Mouse (Mus musculus) cerebellum, postnatal 25 days (tissue): ENCODE measurements around the gene Dnah2.

Experiments
- DNase-seq, 2 experiments: peaks; one replicate each; pipeline ENCODE4 v3.0.0; 2021; ENCODE audit warnings: mixed read lengths in 2 of 2

Gene Dnah2

DNA sequence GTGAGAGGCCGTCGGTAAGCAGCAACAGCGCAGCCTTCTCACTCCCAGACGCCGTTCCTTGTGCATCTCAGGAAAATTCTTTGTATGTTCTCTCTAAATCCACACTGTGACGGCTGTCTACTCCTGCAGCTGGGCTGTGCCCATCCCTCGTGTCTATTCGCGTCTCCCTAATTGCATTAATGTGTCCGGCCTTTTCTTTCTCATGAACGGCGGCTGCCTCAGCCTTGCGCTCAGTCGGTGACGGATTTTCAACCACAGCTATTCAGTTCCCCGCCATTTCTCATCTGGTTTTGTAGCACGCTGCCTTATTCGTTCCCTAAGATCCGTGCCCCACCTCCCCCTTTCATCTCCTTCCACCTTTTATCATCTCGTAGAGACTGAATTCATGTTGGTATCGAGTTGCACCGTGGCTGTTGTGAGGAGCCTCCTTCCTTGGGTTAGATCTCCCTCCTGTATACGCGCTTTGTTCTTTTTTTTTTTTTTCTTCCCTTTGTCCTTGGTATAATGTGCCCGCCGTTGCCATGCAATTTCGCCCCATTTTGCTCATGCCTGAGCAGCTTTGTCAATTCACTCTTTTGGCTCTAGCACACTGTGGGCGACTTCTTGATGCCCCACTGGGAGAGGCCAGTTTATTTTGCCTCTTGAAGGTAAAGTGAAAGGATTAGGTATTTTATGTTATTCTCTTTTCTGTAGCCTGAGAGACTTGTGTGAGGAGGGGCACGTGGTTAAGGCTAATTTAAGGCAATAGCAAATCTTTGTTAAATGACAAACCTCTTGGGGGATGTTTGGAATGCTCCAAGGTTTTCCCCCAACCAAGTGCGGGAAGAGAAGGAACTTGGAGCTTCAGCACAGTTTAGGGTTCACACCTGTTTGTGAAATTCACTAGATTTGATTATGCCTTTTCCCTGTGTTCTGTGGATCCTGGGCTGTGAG lies 21.5 kb downstream of the Dnah2 start:
- DNase-seq = peak; percentile 24 to 34

DNA sequence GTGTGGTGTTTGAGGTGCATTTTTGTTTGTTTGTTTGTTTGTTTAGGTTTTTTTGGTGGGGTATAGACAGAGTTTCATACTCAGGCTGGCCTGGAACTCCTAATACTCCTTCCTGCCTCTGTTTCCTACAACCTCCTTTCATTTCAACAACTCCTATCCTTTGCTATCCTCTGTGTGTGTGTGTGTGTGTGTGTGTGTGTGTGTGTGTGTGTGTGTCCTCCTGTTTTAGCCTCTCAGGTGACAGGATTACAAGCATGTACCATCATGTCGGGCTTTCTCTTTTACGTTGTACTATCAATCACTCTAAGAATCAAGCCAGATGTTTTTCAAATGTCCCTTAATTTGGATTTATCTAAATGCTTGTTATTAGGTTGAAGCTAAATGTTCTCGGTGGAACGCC lies 22.3 kb downstream of the Dnah2 start:
- no peak for DNase-seq

DNA sequence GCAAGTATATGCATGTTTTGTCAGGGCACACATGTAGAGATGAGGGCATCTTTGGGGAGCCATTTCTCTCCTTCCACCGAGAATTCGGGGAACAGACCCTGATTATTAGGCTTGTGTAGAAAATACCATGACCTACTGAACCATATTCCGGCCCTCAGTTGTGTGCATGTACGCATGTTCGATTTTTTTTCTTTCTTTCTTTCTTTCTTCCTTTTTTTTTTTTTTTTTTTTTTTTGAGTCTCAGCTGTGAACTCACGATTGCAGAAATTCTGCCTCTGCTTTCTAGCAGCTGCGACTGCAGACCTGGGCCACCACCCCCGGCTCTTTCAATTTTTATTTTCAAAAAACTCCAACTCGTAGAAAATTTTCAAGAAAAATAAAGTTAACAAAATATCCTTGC lies 23.2 kb downstream of the Dnah2 start:
- DNase-seq = no peak

DNA sequence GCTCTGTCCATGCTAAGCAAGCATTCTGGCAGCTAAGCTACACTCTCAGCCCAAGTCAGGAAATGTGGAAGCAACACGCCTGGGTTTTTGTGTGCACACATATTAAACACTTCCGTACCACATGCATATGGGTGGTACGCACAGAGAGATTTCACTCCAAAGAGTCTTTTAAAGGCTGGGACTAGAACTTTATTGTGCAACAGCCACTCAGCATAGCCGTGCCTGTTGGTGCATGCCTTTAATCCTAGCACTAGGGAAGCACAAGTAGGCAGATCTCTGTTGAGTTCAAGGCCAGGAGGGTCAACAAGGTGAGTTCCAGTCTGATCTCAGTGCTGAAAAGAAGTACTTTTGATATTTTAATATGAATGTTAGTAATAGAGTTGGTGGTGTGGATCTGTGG lies 25.3 kb downstream of the Dnah2 start:
- no peak for DNase-seq

DNA sequence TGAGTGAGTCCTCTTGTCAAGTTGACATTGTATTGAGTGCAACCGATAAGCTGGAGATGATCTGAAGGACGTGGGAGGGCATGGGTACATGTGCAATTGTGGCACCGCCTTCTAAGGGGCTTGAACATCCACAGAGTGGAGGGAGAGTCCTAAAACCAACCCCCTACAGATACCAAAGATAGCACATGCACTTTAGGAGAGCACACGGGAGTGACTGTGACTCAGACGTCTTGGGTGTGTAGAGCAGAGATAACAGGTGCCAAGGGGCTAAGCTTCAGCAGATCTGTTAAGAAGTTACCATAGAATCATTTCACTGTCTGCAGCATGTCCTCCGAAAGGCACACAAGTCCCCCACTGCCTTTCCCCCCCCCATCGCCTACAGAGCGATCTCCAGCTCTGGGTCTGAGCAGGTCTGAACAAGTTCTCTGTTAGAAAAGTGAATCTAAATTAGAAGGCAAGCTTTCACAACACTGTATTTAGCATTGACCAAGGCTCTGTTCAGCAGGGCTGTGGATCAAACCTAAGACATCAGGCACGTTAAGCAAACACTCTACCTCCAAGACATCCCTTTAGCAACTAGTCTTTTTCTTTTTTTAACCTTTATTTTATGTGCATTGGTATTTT lies 27.3 kb downstream of the Dnah2 start:
- DNase-seq = no peak

DNA sequence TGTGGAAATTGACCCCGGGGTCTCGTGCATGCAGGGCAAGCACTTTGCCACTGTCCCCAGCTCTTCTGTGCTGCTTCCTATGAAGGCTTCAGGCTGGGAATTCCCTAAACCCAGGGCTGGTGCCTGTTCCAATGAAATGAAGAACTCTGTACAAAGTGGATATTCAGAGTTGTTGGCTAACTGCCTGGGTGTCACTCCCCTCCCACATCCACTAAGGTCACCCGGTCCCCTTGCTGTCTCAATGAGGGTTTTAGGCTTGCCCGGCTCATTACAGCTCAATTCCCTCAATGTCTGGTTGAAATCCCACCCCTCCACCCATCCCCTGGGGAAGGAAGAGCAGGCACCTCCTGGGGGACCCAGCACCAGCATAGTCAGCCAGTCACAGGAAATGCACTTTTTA lies 28.9 kb downstream of the Dnah2 start:
- no peak for DNase-seq

DNA sequence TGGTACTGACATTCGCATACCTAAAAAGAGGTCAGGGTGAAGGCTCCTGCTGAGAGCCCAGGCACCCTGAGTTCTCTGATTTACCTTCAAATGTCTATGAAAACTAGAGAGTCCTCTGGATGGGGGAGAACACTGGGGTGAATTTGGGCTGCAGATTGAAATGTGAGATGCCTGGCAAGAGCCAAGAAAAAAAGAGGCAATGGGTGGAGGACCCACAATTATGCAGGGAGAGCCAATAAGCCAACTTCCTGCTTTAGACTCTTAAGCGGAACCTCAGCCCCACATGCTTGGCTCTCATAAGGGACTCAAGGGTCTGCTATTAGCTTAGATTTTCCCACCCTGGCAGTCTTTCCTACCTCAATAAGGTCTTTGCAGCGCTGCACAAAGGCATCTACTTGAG lies 32.2 kb downstream of the Dnah2 start:
- DNase-seq = no peak

DNA sequence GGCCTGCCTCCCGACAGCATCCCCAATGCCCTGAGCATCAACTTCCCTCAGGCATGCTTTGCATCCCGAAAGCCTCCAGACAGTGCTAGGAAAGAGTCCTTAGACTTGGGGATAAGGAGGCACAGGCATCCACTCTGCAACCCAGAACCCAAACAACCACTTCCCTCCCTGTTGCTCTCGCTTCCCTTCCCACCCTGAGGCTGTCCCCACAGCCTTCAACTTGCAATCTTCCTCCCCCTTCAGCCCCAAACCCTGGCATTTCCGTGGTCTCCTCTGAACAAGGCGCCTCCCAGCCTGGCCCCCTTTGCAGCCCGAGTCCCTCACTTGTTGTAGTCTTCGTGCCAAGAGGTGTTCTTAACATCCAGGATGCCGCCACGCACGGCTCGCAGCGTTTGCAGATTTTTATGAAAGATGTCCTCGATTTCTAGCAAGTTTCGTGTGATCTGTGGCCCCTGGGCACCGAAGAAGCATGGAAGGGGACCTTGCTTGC lies 32.7 kb downstream of the Dnah2 start:
- no peak for DNase-seq

DNA sequence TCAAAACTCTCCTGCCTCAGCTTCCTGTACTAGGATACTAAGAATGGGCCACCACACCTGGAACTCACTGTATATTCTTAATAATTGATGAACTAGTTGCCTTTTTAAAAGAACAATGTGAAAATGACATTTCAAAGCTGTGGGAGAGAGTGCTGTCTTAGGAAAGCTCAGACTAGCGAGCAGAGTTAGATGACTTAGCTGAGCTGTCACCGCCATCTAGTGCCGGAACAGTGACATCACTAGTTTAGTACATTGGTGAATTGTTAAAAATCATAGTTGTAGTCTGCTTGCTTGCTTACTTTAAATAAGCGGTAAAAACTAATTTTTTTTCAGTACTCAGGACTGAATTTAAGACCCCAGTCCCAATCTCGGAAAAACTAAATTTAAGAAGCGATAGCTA lies 35.1 kb downstream of the Dnah2 start:
- DNase-seq = peak; percentile 57 to 79

DNA sequence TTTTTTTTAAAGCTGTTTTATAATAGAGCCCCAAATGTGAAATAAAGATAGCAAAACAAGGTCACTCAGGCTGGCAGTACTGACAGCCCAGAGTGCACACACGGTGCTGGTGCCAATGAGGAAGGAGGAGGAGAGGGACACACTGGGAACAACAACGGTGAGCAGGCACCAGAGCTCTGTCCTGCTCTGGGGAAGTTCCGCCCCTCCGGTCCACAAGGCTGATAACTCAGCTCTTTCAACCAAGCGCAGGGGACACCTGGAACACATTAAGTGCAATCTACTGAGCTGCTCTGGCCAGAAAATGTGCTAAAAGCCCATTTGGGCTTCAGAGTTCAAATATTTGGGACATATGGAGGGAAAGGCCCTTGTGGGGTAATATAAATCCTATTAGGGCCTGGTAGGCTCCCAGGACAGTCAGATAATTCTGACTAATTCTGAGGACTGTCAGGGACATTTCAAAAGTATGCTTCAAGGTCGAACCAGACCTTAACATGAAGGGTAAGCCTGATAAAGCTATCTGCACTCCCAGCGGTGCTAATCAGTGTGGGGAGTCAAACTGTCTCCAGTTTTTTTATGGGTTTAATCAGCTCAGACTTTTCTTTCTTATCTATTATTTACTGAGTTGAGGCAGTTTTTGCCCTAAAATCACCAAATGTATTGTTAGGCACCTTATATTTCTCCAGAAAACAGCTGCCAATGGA lies 38.0 kb downstream of the Dnah2 start:
- DNase-seq = no peak

DNA sequence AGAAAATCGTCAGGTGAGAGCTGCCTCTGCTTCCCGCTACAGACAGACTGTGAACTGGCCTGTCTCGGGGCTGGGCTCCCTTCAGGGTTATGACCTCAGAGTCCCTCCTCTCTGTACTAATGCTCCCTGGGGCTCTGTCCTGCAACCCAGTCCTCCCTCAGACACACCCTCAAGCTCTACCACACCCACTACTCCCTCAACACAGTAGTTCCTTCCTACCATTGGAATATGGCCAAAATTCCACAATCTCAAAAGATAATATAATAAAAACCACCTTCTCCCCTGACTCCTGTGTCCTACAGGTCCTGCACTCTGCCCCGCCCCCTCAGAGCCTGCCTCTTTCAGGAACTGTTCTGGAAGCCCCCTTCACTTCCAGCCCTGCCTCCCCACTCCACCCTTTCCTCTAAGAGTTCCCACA lies 45.0 kb downstream of the Dnah2 start:
- DNase-seq = no peak

DNA sequence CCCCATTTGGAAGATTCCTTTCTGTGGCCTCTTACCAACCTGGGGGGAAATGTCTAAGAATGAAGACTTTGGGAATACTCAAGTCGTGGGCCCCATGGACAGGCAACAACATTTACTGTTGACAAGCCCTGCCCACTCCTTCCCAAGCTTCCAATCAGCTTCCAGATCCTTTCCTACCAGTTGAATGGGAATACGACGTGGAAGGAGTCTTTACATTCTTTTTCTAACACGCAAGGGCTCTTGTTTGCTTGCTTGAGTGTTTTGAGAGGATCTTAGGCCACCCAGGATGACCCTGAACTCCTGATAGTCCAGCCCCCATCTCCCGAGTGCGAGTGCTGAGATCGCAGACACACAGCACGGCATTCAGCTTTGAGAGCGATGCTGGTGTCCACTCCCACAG lies 47.4 kb downstream of the Dnah2 start:
- DNase-seq = no peak

DNA sequence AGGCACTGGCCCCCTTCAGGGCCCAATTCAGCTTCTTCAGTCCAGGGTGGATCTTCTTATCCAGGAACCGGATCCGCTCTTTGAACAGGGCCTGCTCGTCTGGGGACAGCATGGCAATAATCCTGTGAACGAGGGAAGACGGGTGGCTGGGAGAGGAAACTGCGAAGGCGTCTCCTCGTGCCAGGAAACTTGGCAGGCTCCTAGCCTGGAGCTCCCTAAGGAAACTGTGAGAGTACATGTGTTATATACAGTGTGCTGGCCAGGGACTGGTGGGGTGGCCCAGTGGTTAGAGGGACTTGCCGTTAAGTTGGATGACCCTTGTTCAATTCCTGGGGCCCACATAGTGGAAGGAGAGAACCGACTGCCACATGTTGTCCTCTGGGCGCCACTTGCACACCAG lies 49.8 kb downstream of the Dnah2 start:
- no peak for DNase-seq

DNA sequence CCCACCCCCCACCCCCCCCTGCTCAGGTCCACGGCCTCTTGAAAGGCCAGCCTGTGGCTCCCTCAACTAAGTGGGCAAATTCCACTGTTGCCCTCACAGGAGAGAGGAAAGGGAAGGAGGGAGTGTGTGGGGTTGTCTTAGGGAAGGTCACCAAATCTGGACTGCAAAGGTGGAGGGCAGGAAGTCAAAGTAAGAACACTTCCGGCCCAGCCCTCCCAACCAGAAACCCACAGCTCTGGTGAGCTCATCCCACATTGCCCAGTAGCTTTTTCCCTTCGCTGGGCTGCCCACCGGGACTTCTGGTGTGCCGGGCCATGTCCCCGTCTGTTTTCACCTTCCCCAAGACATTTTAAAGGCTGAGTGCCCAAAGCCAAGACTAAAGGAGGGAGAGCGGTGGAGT lies 57.2 kb downstream of the Dnah2 start:
- DNase-seq = no peak

DNA sequence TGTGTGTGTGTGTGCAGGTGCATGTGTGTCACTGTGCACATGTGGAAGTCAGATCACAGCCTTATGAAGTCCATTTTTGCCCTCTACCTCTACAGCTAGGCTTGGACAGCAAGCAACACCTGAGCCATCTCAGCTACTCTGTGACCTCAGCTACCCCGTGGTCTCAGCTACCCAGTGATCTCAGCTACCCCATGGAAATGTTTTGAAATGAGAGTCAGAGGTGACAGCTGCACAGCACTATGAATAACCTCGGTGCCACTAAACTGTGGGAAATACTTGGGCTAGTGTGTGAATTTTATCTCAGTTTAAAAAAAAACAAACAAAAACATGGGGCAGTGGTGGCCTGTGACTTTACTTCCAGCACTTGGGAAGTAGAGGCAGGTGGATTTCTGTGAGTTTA lies 58.0 kb downstream of the Dnah2 start:
- no peak for DNase-seq

DNA sequence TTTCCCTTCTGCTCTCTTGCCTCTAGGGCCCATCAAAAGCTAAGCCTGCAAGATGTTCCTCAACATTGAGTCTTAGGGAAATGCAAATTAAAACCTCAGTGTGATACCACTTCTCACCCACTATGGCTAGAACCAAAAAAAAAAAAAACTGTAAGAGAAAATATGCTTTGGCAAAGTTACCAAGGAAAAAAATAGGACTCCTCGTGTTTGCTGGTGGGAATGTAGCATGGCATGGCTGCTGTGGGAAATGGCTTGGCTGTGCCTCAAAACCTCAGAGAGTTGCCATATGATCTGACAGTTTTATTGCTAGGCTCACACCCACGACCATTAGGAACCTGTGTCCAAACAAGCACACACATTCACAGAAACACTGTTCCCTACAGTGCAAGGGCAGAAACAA lies 61.4 kb downstream of the Dnah2 start:
- DNase-seq = no peak

DNA sequence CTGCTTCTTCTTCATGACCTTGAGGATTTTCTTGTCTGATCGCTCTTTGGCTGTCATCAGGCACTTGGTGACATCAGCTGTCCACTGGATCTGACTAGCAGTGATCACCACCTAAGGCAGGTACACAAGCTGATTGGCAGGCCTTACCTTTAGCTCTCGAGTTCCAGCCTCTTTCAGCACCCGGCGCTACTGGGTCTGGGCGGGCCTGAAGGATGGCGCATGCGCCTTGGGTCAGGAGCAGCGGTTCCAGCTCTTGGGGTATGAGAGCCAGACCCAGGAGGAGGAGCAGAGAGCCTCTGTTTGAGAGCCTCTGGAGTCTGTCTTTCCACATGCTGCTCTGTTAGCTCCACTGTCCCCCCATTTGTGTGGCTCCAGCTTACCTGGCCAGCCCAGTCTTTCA lies 71.3 kb downstream of the Dnah2 start:
- DNase-seq = no peak

DNA sequence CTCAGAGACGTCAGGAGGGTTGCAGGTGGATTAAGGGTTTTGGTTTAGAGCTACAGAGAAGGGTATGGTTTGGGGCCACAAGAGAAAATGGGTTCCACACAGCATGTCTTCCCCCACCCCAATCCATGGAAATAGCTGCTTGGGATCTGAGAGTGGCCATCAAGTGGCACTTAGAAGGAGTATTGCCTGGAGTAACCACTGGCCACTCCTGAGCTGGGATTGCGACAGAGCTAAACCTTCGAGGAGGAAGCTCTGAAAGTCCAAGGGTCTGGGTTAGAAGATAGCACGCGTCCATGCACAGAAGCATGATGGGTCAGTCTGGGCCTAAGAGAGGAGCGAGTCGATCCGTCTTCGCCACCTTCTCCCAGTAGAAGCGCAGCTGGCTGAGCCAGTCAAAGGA lies 72.1 kb downstream of the Dnah2 start:
- DNase-seq = no peak

DNA sequence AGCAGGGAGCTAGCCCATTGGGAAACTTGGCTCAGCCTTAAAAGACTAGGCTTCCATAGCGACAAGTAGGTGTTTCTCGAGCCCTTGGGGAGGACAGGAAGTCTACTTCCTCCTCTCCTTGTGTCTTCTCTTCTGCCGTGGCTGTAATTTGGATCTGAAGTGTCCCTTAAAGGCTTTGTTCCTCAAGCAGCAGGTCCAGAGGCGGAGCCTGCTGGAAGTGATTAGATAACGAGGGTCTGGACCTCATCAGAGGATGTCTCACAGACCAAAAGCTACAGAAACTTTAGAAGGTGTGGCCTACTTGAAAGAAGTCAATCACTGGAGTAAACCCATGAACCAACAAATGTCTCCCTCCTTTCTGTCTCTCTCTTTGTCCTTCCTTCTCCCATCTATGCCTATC lies 74.2 kb downstream of the Dnah2 start:
- no peak for DNase-seq

DNA sequence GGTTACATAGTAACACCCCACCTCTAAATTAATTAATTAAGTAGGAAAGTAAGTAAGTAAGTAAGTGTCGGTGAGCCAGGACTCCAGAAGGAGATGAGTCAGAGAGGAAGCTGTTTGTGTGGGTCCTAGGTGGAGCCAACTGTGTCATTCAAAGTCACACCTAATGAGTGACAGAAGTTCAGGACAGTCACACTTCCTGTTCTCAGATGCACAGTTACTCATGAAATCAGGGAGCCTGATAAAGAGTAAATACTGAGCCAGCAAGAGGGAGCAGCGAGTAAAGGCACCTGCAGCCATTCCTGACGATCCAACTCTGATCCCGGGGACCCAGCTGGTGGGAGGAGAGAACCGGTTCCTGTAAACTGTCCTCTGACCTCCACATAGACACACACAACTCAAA lies 76.2 kb downstream of the Dnah2 start:
- DNase-seq = no peak

DNA sequence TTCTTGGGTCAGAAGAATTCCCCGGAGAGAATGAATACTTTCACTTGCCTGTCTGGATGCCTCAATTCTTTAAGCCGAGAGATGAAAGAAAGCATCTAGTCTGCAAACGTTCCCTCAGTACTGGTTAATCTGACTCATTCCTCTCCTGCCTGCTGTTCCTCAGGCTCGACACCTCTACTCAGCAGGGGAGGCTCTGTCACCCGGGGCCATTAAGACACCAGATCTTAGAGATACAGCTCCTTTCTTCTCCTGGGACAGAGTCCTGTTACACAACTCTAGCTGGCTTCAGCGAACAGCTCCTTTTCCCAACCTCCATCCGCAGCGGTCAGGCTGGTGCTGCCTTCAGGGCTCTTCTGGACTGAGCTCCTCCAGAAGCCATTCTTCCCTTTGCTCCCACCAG lies 77.4 kb downstream of the Dnah2 start:
- no peak for DNase-seq

DNA sequence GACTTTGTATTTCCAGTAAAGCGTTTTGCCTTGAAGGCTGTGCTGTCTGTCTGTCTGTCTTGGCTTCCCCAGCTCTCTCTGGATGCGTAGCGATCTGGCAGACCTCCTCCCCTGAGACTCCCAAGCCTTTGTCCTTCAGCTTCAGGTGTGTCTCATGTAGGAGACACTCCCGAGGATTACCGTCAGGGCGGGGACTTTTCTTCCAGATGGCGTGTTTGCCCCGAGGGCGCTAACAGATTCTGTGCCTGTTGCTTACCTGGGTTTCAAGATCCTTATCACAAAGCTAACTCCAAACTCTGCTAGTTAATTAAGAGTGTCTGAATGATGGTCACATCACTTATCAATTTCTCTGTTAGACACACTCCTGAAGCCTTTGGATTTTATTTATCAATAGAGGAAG lies 79.6 kb downstream of the Dnah2 start:
- DNase-seq = no peak

DNA sequence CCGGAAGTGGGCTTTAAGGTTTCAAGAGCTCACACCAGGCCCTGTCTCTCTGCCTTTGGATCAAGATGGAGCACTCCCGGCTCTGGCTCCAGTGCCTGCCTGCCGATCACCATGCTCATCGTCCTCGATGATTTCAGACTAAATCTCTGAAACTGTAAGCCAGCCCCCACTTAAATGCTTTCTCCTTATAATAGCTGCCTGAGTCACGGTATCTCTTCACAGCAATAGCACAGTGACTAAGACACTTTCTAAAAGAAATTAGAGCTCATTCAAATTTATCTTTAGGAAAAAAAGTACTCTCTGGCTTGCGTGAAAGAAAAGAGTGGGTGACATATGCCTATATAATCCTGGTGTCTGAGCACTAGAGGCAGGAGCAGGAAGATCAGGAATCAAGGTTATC lies 84.9 kb downstream of the Dnah2 start:
- DNase-seq = no peak

DNA sequence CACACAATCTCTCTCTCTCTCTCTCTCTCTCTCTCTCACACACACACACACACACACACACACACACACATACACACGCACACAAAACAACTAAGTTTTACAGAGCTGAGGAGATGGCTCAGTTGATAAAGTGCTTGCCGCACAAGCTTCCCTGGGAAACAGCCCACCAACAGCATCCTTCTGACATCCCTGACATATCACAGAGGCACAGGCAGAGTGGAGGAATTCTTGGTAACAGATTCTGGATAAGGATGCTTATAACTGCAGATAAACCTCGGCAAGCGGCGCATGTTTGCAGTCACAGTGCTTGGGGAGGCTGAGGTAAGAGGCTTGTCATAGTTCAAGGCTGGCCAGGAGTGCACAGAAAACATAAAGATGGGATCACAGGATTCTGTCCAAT lies 87.3 kb downstream of the Dnah2 start:
- DNase-seq = no peak
